In genomic region chr1:186677614-186678013, GRCm38 (mm10) we compare ENCODE assay signal across 16 mouse cellular contexts.
"Had no signal": no experiment of that assay in that cellular context is flagged by ENCODE, and none has a peak within 500 bp of the region (broad histone marks: within the 10 kb centered on the region; RNA-seq: fewer than 3 reads in every experiment).

No protein-coding gene starts in this region.

- H3K9me3 ChIP-seq: limb, embryonic 10.5 days; limb, embryonic 13.5 days had no signal

- H3K9ac ChIP-seq: limb, embryonic 13.5 days; liver, embryonic 14.5 days; liver, postnatal 0 days; lung, embryonic 14.5 days had no signal

- H3K27ac ChIP-seq: kidney, postnatal 0 days; layer of hippocampus, adult 2 months; limb, embryonic 13.5 days; liver, embryonic 14.5 days; macrophage had no signal

- H3K27me3 ChIP-seq: limb, embryonic 13.5 days had no signal

- H3K4me2 ChIP-seq: limb, embryonic 13.5 days; lung, embryonic 14.5 days; midbrain, embryonic 11.5 days had no signal

- H3K4me3 ChIP-seq: layer of hippocampus, adult 2 months; limb, embryonic 10.5 days; limb, embryonic 13.5 days had no signal

- DNase-seq: kidney, adult 18-20 months; layer of hippocampus, adult 9-11 months; liver; liver, postnatal 0 days; lung, embryonic 14.5 days; midbrain, embryonic 14.5 days; thymus, adult 18-20 months; thymus, postnatal 4 days had no signal

- ATAC-seq: liver, postnatal 0 days; lung, postnatal 0 days had no signal
